Mouse (Mus musculus): ENCODE measurements at regions not wholly inside any gene's neighbourhood (a gene's known extent, or its start where the extent isn't known, plus 50 kb on each side); places are given as distances from the start of the nearest gene placed in this dataset.

DNA sequence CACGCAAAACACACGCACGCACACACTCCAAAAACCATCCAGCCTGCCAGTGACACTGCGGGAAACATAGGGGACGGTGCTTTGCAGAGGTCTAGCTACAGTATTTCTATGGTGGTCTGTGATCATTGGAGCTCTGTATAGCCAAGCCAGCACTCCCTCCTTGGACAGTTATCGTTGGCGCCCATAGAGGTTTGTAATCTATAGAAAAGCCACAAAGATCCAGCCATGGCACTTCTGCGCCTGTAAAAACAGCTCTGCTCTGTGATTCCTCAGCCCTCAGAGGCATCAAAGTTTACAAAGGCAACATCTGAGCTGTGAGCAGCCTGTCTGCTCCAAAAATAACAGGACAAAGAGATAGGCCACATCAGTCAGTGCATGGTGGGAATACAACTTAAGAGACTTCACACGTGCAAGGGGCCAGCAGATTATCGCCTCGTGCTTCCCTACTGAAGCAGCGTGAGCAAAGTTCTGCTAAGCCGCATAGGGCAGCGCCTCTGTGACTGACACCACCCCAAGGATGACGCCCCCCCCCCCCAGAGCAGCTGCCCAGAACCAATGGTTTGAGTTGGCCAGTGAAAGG, 194.7 kb downstream of the Ackr3 start:
- no peak for DNase-seq (ENCODE audit: low read depth in 1 of 2, low spot score in 2 of 2)

DNA sequence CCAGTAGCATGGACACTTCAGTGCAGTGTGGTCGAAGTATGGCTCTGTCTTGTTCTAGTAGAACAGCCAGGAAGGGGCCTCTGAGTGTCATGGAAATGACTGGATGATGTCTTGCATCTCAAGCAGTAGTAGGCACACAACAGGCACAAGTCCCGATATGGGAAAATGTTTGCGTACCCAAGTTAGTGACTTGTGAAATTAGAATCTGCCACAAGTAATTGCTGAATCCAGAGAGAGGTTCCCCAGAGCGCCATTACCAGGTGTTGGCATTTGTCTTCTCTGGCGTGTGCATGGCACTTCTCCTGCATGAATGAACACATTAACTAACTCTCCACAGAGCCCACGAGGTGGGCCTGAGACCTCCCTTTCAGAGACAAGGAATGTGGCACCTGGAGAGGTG, 199.3 kb downstream of the Ackr3 start:
- no peak for DNase-seq (ENCODE audit: low read depth in 1 of 2, low spot score in 2 of 2)

DNA sequence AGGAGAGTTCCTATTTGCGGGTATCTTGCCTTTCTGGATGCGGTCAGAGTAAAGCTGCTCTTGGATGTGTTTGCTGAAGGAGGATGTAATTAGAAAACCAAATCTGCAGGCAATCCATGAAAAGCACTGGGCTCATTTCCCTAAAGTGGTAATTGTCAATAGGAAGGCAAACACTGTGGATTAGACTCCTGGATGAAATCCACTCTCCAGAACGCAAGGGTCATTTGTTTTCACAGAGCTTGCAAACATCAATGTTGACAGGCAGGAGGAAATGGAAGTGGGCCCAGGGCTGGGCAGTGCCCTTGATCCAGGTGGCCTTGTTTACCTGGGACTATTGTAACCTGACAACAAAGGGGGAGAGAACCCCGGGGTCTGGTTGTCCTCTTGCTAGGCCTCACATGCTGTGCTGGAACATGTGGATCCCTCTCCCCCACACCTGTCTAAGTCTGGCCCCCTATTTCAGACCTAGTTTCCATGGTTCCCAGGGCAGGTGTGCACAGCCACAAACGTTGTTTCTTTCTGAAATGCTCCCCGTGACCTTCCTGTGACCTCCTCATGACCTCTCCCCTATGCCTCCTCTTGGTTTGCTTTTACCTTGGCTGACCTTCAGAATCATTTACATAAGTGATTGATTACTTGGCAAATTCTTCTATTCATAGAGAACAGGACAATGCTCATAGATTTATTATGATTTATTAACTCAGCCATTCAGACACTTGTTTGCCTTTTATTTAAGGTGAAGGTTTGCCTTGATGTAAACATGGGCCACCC, 197.9 kb upstream of the Cops8 start:
- no peak for DNase-seq (ENCODE audit: low read depth in 1 of 2, low spot score in 2 of 2)

DNA sequence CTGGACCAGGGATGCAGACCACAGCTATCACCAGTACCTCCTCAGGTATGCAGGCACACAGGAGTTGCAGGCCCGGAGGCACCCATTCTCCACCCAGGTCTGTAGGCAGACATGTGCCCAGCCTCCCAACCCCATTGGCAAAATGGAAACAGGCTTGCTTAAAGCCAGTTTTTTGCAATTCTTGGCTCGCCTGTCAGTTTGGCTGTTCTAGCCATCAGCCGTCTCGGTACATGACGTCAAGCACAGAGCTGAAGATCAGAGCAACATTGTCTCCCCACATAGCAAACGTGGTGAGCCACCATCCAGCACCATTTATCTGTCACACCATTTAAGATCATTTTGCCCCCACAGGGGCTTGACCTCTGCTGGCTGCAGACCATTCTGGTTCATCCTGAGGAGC, 196.1 kb upstream of the Cops8 start:
- DNase-seq (ENCODE audit: low read depth in 1 of 2, low spot score in 2 of 2): no peak

DNA sequence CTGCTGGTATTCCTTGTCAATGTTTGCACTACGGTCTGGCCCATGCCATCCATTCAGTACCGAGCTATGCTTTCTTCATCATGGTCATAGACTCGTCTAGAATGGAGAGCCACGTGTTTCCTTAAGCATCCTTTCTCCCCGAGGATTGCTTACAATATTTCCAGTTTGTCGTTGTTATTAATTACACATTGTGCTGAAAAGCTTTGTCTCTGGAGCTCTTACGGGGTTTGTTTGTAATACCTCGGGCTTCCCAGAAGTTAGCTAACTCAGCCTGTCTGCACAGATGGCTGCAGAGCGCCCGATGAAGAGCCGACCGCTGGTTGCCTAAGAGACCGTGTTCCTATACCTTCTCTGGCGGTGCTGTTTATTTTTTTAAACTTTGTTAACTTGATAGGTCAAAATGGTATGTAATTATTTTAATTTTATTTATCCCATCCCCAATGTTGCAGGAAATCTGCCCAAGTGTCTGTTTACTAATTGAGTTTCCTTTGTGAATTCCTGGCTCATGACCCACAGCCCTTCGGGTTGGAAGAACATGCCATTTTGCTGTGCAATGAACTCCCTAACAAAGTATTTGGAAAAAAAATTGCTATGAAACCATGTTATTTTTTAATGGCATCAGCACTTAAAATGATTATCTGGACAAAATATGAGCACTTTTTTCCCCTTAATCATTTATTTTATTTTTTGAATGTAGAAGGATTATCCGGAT, 194.1 kb upstream of the Cops8 start:
- DNase-seq (ENCODE audit: low read depth in 1 of 2, low spot score in 2 of 2): no peak

DNA sequence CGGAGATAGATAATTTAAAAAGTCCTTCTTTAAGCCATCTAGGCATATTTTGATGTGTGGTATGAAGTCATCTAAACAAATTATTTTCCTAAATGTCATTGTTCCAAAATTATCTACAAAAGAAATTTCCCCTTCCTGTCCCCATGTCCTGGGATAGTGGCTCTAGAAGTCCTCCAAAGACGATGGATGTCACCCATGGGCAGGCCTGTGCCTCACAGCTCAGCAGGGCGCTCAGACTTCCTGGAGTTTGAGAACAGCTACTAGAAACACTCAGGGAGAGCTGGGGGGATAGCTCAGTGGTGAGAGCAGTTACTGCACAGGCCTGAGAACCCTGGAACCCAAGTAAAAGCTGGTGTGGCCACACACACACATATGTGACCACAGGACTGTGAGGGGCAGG, 193.5 kb upstream of the Cops8 start:
- DNase-seq (ENCODE audit: low read depth in 1 of 2, low spot score in 2 of 2): no peak

DNA sequence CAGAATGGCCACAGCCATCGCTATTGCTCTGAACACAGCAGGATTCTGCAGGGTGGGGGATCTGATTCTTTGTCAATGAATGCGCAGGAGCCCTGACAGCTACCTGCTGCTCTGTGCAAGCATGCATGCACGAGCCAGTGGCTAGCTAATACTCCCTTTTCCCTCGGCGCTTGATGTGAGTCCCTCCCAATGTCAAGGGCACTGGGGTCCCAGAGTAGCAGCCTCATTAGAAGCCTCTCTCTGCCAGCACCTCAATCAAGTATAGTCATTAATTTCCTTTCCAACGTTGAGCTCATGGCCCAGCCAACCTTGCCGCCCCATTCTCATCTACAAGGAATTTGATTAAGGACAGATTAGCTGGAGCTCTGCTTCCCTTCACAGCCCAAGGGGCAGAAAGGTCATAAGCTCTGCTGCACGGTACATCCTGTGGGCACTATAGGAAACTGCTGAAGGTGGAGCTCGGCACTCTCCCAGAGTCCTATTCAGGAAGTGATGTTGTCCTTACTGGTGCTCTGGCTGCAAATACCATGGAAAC, 190.2 kb upstream of the Cops8 start:
- no peak for DNase-seq (ENCODE audit: low read depth in 1 of 2, low spot score in 2 of 2)

DNA sequence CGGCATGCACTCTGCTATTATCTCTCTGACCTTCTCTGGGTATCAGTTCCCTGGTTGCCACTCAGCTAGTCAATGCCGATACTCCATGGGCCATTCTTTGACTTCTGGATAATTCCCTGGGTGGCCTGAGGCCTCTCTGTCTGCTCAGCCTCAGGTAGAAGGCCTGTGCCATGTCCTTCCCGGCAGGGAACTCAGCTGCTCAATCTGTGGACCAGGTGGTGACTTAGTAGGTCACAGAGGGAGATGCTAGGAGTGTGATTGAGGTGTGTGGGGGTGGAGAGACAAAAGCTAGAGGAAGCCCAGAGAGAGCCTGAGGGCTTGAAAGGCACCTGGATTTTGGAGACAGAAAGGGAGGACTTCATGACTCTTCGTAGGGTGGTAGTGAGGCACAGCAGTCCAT, 188.0 kb upstream of the Cops8 start:
- DNase-seq (ENCODE audit: low read depth in 1 of 2, low spot score in 2 of 2): no peak

DNA sequence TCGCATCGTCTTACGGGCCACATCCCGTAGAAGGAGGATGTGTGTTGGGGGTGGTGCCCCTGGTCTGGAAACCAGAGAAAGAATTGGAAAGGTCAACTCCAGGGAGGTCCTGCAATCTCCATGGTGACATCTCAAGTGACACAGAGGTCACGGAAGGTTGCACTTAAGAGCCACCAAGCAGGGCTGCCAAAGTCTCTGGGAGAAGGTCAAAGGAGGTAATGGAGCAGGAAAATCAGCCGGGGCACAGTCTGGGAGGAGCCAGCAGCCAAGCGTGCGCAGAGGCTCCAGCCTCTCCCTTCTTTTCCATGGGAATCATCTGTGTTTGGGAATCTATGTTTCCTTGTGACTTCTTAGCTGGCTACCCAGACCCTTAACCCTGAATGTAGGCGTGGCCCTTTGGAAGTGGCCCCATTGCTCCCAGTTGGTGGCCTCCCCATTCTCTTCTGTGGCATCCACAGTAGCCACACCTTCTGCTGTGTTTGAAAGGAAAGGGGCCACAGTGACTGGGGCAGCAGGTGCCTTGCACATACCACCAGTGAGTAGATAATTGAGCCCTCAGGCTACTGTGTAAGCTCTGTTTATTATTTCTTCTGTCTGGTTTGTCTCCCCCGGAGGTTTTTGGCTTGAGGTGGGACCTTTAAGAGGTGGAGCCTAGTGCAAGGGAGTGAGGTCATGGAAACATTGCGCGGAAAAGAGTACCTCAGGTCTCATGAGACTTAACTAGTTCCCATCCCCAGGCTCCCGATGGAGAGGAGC, 178.5 kb upstream of the Cops8 start:
- no peak for DNase-seq (ENCODE audit: low read depth in 1 of 2, low spot score in 2 of 2)

DNA sequence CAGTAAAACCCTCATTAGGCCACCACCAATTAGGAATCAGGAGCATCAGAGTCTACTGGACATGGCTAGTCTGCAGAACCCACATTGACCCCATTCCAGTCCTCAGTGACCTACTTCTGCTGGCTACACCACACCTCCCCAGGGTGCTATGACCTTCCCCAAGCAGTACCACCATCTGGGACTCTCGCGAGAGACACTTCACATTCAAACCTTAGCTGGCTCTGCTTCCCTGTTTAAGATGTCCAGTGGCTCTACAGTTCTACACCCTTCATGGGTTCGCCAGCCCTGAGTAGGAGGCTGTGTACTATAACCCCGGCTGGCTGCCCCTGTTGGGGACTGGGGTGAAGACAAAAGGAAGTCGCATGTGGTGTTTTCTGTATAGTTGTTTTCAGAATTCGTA, 174.4 kb upstream of the Cops8 start:
- no peak for DNase-seq (ENCODE audit: low read depth in 1 of 2, low spot score in 2 of 2)

DNA sequence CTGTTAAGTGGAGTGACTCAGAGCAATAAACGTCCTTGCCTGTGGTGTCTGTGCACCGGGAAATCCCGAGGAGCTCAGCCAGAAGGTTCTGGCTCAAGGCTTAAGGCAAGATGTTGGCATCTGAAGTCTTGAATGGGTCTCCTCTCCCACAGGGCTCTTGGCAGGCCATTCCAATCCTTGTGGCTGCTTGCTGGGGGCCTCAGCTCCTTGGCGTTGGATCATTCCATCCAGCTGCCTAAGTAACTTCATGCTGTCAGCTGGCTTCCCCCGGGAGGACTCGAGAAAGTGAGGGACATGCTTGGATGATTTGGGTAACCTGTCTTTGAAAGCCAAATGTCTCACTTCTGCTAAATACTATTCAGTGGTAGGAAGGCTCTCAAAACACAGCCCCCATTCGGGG, 174.0 kb upstream of the Cops8 start:
- no peak for DNase-seq (ENCODE audit: low read depth in 1 of 2, low spot score in 2 of 2)

DNA sequence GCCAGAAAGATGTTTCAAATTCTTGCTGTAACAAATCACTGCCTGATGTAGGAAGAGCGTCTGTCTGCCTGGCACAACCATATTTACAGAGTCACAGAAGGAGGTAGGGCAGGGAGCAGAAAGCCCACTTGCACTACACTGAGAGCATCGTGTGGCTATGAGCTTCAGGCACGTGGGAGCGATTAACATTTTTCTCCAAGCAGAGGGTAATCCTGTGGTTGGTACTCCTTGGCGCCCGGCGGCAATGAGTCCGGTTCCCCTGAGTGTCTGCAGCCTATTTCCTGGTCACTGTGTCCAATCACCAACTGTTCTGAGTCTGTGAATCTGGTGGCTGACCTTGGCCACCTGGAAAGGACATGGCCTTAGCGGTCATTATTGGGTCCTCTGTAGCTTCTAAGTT, 172.3 kb upstream of the Cops8 start:
- DNase-seq (ENCODE audit: low read depth in 1 of 2, low spot score in 2 of 2): no peak

DNA sequence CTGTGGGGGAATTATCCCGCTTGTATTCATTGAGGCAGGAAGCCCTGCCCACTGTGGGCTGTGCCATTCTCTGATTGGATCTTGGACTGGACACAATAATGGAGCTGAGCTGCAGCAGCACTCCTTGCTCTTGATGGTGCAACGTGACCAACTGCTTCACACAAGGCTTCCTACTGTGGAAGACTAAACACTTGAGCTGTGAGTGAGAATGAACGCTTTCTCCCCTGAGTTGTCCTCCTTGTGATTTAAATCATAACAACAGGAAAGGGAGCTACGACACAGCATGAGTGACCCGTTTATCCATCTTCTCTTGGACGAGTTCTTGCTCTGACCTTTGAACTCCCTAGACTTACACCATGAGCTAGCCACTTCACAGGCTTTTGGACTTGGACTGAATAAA, 171.0 kb upstream of the Cops8 start:
- DNase-seq (ENCODE audit: low read depth in 1 of 2, low spot score in 2 of 2): no peak

DNA sequence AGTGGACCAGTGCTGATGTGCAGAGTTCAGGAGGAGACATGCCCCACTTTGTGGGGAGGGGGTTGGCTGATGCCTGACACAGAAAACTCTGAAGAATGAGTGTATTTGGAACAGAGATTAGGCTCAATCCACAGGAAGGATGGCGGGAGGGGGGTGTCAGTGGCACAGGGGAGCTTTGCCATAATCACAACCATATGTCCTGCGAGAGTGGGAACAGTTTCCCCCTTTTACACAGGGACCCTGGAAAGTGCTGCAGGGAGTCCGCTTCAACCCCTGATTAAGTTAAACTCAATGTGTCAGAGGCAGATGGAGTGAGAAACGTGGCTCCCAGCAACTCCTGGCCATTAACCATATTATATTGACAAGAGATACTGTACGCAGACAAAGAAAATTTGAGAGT, 168.9 kb upstream of the Cops8 start:
- no peak for DNase-seq (ENCODE audit: low read depth in 1 of 2, low spot score in 2 of 2)

DNA sequence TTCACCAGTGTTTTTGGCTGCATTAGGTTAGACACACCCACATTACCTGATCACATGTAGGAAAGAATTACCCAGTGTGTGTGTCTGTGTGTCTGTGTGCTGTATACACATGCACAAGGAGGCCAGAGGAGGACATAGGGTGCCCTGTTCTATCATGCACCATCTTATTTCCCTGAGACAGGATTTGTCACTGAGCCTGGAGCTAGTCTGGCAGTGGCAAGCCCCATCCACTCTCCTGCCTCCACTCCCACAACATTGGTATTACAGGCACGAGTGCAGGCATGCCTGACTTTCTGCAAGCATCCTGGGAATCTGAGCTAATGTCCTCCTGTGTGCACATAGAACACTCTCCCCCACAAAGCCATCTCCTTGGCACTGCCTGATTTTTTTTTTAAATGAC, 162.1 kb upstream of the Cops8 start:
- no peak for DNase-seq (ENCODE audit: low read depth in 1 of 2, low spot score in 2 of 2)

DNA sequence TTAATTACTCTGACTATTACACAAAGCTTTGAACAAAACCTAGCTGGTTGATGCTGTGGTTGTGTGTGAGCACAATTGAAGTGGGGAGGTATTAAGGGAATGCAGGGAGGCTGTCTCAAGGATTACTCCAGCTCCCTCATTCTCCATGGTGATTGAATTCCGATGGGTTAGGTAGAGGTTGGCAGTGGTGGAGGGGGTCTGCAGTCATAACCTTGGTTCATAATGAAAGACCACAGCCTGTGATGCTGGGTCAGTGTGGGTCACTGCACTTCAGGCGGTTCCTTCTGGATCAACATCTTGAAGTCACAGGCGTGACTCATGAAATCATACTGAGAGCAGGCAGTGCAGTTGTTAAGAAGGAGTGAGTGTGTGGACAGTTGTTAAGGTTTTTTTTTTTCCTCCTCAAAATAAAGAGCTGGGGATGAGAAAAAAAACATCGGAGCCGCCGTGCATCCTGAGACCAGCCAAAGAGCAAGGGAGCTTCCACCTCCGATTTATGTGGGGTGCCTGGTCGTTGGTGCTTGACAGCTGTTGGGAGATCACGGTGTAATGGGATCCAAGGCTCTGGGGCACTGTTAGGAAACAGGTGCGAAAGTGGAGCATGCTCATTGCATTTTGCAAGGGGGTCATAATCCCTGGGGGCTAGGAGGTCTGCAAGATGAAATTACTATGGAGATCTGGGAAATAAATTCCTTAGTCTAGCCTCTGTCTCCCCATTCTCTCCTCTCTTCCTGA, 161.5 kb upstream of the Cops8 start:
- DNase-seq (ENCODE audit: low read depth in 1 of 2, low spot score in 2 of 2): no peak

DNA sequence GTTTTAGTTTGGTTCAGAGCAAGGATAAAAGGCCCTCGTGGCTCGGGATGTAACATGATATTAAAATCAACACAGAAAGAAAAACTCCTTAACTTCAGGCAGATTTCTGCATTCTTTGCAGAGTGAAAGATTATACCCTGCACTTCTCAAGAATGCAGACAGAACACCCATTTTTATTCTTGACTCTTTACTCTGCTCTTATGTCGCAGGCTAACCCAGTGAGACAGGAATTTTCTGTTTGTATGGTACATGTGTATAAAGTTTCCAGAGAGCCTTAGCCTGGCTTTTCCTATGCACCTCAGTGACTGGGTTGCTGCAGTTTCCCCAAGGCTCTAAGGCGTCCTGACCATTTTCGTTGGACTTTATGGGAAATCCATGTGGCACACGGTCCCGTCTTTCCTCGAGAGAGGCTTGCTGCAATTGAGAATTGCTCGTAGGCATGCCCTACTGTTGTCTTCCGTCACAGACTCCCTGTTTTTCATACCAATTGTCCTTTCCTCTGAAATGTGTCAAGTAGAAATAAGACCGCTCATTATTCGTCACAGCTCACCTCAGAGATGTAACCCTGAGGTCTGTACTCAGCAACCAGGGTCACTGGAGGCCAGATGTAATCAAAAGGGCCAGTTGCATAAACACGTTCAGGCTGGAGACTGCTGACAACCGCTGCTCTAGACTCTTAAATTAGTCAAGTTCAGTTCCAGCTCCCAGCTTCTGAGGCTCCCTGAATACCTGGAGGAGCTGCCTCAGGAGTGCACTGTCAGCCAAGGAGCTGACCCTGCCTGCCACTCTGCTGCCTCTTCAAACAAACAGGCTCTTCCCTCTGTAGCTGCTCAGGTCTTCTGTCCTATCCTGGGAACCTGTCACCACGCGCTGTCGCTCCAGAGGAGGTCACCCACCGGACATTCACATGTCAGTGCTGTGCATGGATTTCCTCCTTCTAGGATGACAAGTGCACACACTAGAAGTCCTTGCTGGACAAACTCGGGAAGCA, 160.2 kb upstream of the Cops8 start:
- no peak for DNase-seq (ENCODE audit: low read depth in 1 of 2, low spot score in 2 of 2)

DNA sequence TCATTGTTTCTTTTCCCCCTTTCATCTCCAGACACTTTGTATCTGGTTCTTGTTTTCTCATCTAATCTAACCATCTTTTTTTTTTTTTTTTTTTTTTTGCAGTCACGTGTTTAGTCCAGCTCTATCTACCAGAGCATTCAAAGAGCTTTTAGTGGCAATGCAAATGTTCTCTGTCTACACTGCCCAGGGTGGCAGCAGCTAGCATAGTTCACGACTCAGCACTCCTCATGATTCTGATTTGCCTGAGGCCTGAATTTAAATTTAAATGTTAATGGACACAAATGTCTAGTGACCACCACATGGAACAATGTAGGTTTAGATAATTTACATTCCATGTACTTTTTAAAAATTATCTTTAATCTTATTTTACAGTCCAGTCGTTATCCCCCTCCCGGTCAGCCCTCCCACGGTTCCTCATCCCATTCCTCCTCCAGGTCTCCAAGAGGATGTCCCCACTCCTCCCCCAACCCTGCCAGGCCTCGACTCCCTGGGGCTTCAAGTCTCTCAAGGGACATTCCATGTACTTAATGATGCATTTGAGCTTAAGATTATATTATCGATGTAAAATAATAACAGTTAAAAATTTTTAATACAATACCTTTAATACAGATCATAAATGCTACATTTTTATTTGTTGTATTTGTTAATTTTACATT, 153.1 kb upstream of the Cops8 start:
- no peak for DNase-seq (ENCODE audit: low read depth in 1 of 2, low spot score in 2 of 2)

DNA sequence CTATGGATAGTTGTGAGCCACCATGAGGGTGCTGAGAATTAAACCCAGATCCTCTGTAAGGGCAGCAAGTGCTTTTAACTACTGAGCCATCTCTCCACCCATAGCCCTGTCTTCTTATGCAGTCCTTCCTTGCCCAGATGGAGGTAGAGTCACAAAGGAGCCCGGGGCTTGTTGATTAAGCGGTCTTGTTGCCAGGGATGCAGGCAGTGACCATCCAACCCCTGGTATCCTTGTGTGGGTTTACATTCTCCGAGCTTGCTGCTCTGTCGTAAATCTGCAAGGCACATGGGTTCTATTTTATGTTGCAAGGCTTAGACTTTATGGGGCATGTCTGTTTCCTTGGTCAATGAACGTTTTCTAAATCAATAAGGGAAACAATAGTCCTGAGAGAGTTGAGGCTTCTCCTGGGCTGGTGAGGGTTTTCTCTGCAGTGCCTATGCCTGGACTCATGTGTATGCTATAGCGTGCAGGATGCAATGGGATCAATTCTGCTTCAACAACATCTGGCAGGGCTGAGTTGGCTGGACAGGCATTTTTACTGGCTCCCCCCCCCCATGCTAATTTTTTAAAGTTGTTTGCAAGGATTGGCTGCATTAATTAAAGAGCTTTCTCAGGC, 150.7 kb upstream of the Cops8 start:
- DNase-seq (ENCODE audit: low read depth in 1 of 2, low spot score in 2 of 2): no peak

Measured in monocyte, adult 2 months (primary cell).